Mouse (Mus musculus) midbrain, postnatal 0 days (tissue): ENCODE measurements around the gene Ttc27. TPM values are rescaled to one million over a fixed set of nuclear protein-coding genes. Genes with fewer than 3 reads are reported as not detected.

Experiments
- ATAC-seq: fragments of 200-750 bp; cut with Nextera tagmentation; 2 replicates; pipeline ENCODE4 v1.8.0; 2017; ENCODE audit warnings: moderate number of reproducible peaks, mild to moderate bottlenecking, moderate TSS enrichment, moderate library complexity; ENCODE audit not compliant: low FRiP score
- DNase-seq: peaks from one replicate; pipeline ENCODE4 v3.0.0-alpha.2; 2015; ENCODE audit warnings: low spot score
- H3K27ac ChIP-seq: fragments of 300-500 bp; sonication (generic); 2 replicates; pipeline ENCODE4 v1.5.1; 2014; ENCODE audit warnings: low read depth, mild to moderate bottlenecking, low read length, mixed read lengths
- H3K27me3 ChIP-seq: fragments of 300-500 bp; sonication (generic); 2 replicates; pipeline ENCODE4 v1.6.1; 2014; ENCODE audit warnings: low read length, control low read depth, mixed read lengths; ENCODE audit not compliant: insufficient read depth
- H3K36me3 ChIP-seq: fragments of 300-500 bp; sonication (generic); 2 replicates; pipeline ENCODE4 v1.6.1; 2014; ENCODE audit warnings: low read length, control low read depth, mixed read lengths; ENCODE audit not compliant: insufficient read depth
- H3K4me1 ChIP-seq: fragments of 300-500 bp; sonication (generic); 2 replicates; pipeline ENCODE4 v1.6.1; 2014; ENCODE audit warnings: mild to moderate bottlenecking, control low read depth, antibody characterized with exemption, low read length, mixed read lengths; ENCODE audit not compliant: insufficient read depth
- H3K4me2 ChIP-seq: fragments of 300-500 bp; sonication (generic); 2 replicates; pipeline ENCODE4 v1.6.1; 2014; ENCODE audit warnings: low read depth, mild to moderate bottlenecking, low read length, mixed read lengths; ENCODE audit not compliant: poor library complexity, severe bottlenecking
- H3K4me3 ChIP-seq: fragments of 300-500 bp; sonication (generic); 2 replicates; pipeline ENCODE4 v1.5.1; 2014; ENCODE audit warnings: low read depth, mild to moderate bottlenecking, low read length, moderate library complexity
- H3K9ac ChIP-seq: fragments of 300-500 bp; sonication (generic); replicated peaks from 2 replicates; pipeline ENCODE4 v1.6.1; 2014; ENCODE audit warnings: mild to moderate bottlenecking, low read length, moderate library complexity, mixed read lengths; ENCODE audit not compliant: poor library complexity, severe bottlenecking
- H3K9me3 ChIP-seq: fragments of 300-500 bp; sonication (generic); 2 replicates; pipeline ENCODE4 v1.6.1; 2016; ENCODE audit warnings: low read length, control low read depth
- CTCF ChIP-seq: IDR thresholded peaks from 2 replicates; pipeline ENCODE4 v1.5.1; 2016; ENCODE audit warnings: antibody characterized with exemption, mild to moderate bottlenecking
- WGBS: fragments of 180-500 bp; shearing (Covaris S2); extraction: QIAGEN DNeasy Blood & Tissue Kit; methylation state at CpG from one replicate; pipeline ENCODE4 v1.1.7; 2014; 5-methylcytosine and 5-hydroxymethylcytosine counted together
- polyA plus RNA-seq: library from polyadenylated mRNA; unstranded; fragments of >200 nt; fragmentation: Nextera tagmentation; extraction: Ambion mirVana; gene quantifications from 2 replicates; pipeline ENCODE4 v1.2.1, GENCODE M21; 2015
- total RNA-seq: library from RNA; depleted of rRNA; stranded (reverse); fragments of >200 nt; gene quantifications from 2 replicates; pipeline ENCODE4 v1.2.3, GENCODE M21; 2014

Gene Ttc27
- total and polyA plus RNA-seq, 2 experiments from 2014 or later, result 12.6 to 13.0 TPM

DNA sequence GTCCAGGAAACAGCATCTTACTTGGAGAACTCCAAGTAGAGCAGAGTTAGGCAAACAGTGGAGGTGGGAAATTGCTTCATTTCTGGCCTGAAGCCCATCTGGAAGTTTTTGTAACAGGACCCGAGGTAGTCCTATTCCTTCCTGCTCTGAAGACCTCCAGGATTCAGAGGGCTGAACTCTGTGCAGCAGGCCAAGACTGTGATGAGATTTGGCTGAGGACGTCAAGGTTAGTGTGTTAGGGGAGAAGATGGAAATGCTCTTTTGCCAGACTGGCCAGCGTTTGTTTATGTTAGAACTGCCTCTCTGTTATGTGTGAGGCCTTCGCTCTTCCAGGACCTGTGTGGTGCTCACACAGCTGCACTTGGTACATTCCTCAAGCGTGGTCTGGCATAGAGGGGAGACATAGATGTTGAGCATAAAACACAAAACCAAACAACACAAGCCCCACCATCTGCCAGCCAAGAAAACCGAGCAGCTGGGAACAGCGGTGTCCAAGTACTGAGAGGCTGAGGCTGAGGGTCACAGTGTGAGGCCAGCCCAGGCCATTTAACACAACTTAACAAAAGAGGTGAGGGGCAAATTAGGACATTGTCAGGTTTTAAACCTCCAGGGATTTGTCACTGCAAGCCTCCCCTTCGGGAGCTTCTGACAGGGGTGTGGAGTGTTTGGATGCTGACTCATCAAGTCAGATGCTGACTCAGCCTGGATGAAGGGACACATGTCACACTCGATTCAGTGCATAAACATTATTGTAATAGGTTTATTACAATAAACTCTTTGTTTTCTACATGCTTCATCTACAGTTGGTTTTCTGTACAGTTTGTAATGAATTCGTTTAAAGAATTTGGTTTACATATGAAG is 128.7 kb downstream of the Ttc27 start:
- Histone ChIP-seq H3K9ac (no peak overlapping the region), H3K36me3 (no peaks in the 10 kb centered on the region), H3K4me3 (no peak overlapping the region), H3K27ac (no peak overlapping the region), H3K9me3 (no peaks in the 10 kb centered on the region), H3K27me3 (no peaks in the 10 kb centered on the region), H3K4me2 (no peak overlapping the region), H3K4me1 (no peaks in the 10 kb centered on the region)
- DNase-seq, result no peak
- no peak for TF ChIP-seq CTCF
- 59% methylated on average over 10 of the region's 10 CpGs for WGBS
- ATAC-seq, result no peak

DNA sequence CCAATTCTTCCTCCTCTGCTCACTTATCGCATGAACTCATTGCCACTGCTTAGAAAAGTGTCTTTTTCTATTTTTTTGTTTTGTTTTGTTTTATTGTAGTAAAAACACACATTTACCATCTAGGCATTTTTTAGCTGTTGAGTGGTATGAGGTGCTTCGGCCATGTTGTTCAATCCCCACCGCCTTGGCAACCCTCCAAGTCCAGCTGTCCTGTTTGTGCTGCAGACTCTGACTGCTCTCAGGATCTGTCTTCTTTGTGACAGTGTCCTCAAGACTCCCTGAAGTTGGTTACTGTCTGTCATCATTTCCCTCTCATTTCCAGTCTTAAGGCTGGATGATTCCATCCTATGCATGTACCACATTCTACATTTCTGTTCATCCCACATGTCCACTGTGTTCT is 132.7 kb downstream of the Ttc27 start:
- H3K27ac ChIP-seq, result no peak overlapping the region
- whole genome bisulfite sequencing, result 90% methylated on average over 3 of the region's 3 CpGs
- TF ChIP-seq CTCF, result no peak
- H3K36me3 ChIP-seq, result no peaks in the 10 kb centered on the region
- H3K4me2 ChIP-seq, result no peak overlapping the region
- ATAC-seq, result no peak
- no peak overlapping the region for H3K4me3 ChIP-seq
- no peak overlapping the region for H3K9ac ChIP-seq
- no peaks in the 10 kb centered on the region for H3K4me1 ChIP-seq
- H3K27me3 ChIP-seq, result no peaks in the 10 kb centered on the region
- H3K9me3 ChIP-seq, result no peaks in the 10 kb centered on the region
- no peak for DNase-seq

DNA sequence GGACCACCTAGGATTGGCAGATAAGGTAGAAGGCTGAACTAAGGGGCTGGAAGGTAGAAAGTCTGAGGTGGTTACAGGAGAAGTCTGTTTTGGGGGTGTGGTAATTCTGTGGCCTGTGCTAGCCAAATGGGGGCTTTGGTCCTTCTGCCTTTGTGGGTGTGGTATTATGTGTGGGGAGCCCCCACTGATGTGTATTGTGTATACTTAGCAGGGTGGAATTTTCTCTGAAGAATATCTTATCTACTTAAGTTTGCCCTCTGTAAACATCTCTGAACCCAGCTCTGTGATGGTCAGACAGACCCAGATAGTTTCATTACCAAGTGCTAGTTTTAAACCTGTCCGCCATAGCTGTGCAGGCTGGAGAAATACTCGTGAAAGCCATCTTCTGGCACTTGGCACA is 141.8 kb downstream of the Ttc27 start:
- Histone ChIP-seq H3K4me2 (no peak overlapping the region), H3K4me1 (no peaks in the 10 kb centered on the region), H3K9me3 (no peaks in the 10 kb centered on the region), H3K27me3 (no peaks in the 10 kb centered on the region), H3K4me3 (no peak overlapping the region), H3K36me3 (no peaks in the 10 kb centered on the region), H3K27ac (no peak overlapping the region), H3K9ac (no peak overlapping the region)
- ATAC-seq (no peak), DNase-seq (no peak)
- 82% methylated on average over 2 of the region's 2 CpGs for WGBS
- no peak for TF ChIP-seq CTCF

DNA sequence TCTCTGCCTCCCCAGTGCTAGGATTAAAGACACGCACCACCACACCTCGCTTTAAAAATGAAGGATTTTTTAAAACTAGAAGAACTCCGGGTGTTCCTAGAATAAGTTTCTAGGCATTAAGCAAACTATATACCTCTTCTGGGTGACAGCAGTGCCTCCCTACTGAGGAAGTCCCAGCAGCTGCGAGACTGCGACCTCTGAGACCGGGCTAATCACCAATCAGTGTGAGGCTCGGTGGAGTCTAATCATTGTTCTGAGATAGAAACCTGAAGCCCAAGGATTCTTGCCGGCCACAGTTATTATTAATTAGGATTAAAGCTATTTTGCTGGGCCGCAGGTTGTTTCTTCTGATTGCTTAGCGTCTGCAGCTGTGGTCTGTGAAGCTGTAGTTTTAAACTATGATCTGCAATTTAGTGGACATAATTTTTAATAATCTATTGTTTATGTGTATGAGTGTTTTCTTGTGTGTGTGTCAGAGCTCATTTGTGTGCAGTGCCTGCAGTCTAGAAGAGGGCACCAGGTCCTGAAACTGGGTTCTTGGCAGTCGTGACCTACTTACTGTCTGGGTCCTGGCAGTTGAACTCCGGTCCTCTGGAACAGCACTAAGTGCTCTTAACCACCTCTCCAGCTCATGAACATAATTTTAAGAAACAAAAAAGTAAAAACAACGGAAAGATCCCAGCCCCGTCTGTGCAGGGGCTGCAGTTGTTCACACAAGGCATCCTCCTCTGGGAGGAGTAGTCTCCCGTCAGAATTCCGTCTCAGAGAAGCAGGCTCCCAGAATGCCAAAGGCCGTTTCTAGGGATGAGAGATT is 142.9 kb downstream of the Ttc27 start:
- ATAC-seq (no peak), DNase-seq (no peak)
- no peak for TF ChIP-seq CTCF
- no peaks in the 10 kb centered on the region for H3K27me3 ChIP-seq
- no peaks in the 10 kb centered on the region for H3K36me3 ChIP-seq
- no peaks in the 10 kb centered on the region for H3K4me1 ChIP-seq
- no peak overlapping the region for H3K4me3 ChIP-seq
- no peak overlapping the region for H3K9ac ChIP-seq
- no peak overlapping the region for H3K27ac ChIP-seq
- no peak overlapping the region for H3K4me2 ChIP-seq
- 65% methylated on average over 17 of the region's 17 CpGs for WGBS
- no peaks in the 10 kb centered on the region for H3K9me3 ChIP-seq

DNA sequence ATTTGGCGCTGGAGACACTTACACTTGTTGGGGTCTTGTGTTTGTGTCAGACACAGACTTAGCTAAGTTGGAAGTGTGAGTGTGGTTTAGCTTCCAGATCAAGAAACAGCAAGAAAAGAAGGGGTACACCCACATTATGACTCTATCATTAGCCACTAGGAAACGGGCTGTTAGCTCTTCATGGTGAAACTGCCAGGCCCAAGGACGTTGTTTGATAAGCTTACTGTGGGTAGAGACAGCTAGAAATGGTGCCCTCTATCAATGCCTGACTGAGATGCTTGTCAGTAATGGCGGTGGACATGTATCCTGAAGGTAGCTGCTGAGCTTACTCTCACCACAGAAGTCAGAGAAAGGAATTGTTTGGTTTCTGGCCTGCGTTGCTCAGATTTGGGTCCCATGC is 146.3 kb downstream of the Ttc27 start:
- no peak overlapping the region for H3K4me3 ChIP-seq
- no peak overlapping the region for H3K9ac ChIP-seq
- ATAC-seq (no peak), DNase-seq (no peak)
- H3K27me3 ChIP-seq, result no peaks in the 10 kb centered on the region
- no peak overlapping the region for H3K27ac ChIP-seq
- TF ChIP-seq CTCF, result no peak
- H3K9me3 ChIP-seq, result no peaks in the 10 kb centered on the region
- no peak overlapping the region for H3K4me2 ChIP-seq
- H3K36me3 ChIP-seq, result no peaks in the 10 kb centered on the region
- no peaks in the 10 kb centered on the region for H3K4me1 ChIP-seq
- WGBS, result 91% methylated on average over 5 of the region's 5 CpGs
